Mouse (Mus musculus): ENCODE measurements around the gene Smtnl2. TPM values are rescaled to one million over a fixed set of nuclear protein-coding genes. Genes with fewer than 3 reads are reported as not detected.

The Smtnl2 gene
- total RNA-seq, 2 experiments from 2014 or later = 9.4 to 11.3 TPM

DNA sequence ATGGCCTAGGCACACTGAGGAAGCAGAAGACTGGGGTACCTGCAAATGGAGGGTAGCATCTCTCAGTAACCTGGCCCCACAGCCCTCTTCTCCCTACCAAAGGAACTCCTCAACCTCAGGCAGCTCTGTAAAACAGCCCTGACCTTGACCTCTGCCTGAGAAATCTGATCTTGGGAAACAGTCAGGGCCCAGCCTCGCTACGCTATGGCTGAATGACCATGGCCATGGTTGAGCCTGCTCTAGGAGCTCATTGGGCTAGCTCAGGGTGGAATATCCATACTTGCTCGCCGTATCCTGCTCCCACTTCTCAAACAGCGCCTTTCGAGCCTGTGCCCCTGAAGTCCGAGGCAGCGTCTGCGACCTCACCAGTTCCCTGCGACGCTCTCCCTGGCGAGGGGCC lies 10.4 kb downstream of the Smtnl2 start:
- no peak for DNase-seq

DNA sequence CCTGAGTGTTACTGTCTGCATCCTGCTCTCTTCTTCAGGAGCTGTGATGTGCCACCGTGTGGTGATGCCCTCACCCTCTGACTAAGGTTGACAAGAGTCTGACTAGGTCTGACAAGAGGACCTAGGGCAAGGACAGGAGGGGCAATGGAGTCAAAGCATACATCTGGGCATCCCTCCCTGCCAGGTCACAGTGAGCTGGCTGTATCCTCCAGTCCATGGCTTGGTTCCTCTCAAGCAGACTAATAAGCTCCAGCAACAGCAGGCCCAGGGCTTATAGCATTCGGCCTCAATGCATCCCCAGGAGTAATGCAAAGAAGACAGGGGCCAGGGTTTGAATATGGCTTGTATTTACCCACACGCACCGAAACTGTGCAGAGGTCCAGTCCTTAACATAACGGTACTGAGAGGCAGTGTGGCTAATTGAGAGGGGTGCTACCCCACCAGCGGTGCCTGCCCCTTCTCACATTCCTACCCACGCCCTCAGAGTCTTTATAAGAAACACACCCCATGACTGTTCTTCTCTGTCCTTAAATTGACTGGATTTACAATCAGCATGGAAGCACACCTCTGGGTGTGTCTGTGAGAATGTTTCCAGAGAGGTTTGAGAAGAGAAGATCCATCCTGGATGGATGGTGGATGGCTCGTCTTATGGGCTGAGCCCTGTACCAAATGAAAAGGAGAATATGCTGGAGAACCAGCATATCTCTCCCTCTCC lies 13.5 kb downstream of the Smtnl2 start:
- DNase-seq = no peak

DNA sequence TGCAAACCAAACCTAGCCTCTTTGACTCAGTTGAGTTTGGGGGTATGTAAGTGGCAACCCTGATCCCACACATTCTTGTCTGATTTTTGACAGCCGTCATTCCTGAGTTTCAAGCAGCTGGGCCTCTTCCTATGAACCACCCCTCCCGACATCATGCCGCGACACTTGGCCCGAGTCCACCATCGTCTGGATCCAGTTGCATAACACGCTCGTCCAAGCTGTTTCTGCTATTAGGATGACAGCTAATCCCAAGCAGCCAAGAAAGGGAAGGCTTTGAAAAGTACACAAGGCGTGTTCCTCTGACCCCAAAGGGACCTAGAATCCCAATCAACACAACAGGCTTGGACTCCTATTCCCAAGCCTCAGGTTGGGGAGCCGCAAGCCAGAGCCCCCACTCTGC lies 14.4 kb downstream of the Smtnl2 start:
- DNase-seq = peak; percentile 94 to 95

DNA sequence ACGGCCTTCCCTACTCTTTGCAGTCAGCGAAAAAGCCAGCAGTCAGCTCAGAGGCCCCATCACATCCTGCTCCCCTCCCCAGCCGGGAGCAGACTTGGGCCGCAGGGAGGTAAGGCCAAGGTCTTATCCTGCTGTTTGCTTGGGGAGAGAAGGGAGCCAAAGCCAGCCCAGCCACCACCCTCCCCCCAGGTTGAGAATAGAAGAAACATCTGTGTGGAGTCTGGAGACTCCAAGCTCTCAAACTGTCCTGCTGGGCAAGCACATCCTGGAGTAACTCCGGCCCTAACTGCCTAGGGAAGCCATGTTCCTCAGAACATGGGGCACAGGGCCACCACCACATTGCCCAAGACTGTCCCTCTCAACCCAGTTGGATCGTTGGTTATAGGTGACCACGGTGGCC lies 14.9 kb downstream of the Smtnl2 start:
- DNase-seq = peak in 1 of 2 experiments; percentile 82

DNA sequence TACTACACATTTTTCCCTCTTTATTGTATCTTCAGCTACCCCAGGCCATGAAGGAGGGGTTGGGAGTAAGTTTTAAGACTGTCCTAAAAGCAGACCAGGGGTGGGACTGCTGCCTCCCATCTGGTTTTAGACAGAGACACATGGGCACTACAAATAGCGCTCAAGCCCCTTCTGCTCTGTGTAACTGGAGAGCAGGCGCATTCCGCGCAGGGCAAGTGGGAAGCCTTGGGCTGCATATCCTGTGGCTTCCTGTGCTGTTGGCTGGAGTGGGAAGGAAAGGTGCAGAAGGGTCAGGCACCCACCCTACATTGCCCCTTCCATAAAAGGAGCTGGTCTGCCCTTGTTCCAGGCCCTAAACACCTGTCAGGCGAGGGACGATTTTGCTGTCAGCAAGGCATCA lies 15.9 kb downstream of the Smtnl2 start:
- no peak for DNase-seq

DNA sequence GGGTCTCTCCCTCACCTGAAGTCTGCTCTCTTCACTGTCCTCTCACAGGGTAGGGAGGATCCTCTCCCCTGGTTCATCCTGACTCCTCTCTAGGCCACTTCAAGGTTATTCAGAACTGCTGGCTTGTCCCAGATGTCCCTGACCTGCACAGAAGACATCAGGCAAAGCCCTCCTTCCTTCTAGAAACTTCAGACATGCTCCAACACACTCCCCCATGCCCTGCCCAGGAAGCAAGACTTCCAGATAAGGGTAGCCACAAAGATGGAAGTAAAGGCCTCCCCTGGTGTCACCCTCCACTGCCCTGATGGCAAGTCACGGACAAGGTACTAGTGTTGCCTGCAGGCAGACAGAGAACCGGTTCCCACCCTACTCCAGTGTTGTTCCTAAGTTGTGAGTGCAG lies 16.8 kb downstream of the Smtnl2 start:
- no peak for DNase-seq

DNA sequence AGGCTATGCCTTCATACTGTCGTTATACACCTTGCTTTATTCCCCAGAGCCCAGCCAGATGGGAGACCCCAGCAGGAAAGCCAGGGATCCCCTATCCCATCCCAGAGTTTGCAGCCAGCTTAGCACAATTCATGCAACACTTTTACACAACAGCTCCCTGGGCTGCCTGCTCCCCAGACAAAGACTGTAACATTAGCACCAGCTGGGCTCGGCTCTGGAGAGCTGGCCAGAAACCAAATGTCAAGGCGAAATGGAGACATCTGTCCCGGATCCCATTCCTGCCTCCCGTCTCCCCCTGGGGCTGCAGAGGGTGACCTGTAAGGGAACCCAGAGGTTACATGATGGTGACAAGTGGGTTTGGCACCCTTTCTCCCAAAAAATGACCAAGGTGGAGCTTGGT lies 17.8 kb downstream of the Smtnl2 start:
- peak; percentile 73 to 76 for DNase-seq

DNA sequence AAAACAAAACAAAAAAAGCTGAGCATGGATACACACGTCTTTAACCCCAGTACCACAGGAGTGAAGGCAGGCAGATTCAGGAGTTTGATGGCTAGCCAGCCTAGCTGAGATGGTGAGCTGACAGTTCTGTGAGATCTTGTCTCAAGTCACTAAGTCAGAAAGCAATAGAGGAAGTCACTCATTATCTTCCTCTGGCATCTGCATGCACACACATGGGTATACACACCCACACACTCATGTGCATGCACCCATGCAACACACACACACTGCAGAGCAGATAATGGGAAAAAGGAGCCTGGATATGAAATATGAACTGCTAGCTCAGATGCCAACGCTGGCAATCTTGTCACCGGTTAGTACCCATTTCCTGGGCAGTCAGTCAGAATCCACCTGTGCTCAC lies 18.3 kb downstream of the Smtnl2 start:
- DNase-seq = no peak

DNA sequence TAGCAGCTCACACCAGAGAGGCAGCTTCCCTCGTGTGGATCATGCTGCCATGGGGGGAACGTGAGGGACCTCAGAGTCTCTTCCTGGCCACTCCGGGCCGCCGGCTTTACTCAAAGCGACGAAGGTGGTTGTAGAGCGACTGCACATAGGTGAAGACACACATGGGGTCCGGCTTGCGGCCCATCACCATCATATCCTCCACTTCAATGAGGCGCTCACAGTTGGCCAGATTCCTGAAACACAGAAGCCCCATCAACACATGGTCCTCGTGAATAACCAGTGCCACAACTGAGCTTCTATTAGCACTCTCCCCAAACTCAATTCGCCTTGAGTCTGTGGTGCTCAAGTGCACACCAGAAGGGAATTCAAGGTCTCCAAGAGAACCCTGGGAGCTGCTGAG lies 20.3 kb downstream of the Smtnl2 start:
- DNase-seq = no peak

DNA sequence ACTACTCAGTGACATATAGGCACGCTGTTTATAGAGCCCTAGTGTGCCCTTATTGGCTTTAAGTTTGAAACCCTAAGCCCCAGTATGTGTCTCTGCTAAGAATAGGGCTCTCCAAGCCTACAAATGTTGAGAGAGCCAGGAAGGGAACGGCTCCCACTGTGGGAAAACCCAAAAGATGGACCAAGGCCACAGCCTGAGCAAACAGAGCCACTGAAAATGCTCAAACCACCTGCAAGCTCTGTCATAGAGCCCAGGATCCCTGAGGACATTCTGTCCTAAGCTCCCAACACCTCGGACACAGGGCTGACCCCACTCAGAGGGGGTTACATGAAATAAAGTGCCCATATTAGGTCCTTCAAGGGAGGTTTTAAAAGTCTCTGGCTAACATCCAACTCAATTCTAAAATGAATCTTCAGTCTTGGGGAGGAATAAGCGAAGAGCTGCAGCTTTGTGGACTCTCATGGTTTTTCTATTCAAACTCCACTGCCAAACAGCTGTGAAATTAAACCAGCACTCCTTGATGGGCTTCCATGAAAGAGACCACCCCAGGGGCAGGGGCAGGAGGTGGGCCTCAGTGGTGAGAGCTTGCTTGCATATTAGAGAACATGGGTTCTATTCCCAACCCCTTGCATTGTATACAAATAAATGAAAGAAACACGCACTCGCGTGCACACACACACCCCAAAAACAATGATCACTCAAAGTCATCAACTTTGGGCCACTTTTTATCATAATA lies 21.9 kb downstream of the Smtnl2 start:
- DNase-seq = no peak

DNA sequence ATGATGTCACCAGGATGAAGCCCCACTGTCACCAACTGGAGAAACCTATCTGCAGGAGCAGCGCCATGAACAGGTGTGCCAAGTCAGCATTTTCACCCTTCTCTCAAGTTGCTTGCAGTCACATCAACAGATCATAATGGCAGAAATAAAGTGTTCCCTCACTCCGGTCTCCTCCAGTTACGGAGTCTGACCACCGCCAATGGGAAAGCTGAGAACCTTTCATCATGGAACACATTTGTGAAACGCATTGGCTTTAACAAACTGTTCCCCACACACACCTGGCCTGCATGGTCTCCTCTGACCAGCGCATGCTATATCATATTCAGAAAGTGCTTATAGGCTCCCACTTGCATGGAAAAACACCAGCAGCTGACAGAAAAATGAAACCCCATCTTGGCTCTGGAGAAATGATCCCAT lies 23.4 kb downstream of the Smtnl2 start:
- no peak for DNase-seq

DNA sequence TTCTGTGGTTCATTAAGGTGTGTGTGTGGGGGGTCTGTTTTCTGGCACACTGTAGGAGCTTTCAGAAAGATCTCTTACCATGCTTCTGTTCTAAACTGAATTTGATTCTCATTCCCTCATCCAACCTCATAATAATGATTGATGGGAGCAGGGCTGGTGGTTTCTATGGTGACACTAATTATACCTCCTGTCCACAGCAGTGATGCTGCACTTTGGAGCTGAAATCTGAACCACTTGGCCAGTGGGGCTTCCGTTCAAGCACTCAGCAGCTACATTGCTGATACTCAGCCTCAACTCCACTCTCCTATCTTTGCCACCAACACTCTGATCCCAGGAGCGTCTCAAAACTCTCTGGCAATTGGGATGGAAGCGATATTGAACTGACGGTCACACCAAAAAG lies 32.2 kb downstream of the Smtnl2 start:
- no peak for DNase-seq

DNA sequence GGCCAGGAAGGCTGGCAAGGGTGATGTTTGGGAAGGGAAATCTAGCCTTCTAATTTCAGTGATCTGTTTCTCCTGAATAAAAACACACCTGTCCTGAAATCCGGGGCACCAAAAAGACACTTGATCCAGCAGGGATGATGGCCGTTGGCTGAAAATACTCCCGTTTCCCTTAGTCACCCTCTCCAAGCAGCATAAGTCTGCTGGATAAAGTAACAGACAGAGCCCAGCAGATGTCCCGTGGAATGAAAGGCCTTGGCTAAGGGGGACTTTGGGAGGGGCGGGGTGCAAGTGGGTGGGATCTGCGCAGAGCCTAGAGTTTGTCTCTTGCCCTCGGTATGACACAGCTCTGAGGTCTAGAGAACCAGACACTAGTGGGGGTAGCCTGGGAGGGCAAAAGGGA lies 33.3 kb downstream of the Smtnl2 start:
- no peak for DNase-seq

DNA sequence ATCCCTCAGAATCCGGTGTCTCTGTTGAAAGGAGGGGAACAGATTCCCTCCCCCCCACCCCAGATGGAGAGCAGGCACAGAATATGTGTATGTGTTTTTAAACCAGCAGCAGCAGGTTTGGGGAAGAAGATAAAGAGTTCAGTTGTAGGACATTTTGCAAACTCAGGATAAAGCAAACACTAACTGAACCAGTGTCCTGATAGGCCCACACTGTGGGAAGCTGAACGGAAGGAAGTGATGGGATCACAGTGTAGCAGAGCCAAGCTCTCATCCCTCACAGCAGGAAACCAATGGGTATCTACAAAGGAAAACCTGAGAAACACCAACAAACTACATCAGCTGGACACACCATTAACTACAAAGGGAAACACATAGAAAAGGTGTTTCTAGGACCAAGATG lies 35.0 kb downstream of the Smtnl2 start:
- DNase-seq = no peak

DNA sequence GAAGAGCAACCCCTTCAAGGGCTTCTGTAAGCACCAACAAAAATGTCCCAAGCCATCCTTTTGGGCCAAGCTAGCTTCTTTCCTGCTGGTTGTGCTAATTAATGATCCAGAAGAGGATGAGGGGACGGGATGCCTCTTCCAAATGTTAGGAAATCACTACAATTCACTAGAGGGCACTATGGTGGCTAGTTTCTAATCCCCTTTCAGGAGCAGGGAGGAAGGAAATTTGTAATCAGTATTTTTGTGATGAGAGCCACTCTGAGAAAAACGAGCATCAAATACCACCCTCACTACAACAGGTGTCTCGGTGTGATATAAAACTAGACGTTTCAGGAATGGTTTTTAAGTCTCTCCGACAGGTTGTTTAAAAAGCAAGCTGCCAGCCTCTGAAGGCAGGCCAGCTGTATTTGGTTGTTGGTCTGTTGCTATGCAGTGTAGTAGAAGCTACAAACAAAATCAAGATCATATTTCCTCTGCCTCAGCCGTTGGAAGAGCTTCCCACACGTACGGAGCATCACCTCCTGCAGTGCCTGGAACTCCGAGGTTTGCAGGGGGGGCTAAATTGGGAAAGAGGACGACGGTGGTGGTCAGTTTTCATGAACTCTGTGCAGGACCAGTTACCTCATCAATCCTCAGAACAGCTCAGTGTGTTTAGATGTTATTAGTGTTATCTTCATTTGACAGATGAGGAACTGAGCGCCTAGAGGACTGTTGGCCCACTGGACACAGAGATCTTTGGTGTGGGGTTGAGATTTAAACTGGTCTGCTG lies 41.4 kb downstream of the Smtnl2 start:
- peak; percentile 29 to 65 for DNase-seq

DNA sequence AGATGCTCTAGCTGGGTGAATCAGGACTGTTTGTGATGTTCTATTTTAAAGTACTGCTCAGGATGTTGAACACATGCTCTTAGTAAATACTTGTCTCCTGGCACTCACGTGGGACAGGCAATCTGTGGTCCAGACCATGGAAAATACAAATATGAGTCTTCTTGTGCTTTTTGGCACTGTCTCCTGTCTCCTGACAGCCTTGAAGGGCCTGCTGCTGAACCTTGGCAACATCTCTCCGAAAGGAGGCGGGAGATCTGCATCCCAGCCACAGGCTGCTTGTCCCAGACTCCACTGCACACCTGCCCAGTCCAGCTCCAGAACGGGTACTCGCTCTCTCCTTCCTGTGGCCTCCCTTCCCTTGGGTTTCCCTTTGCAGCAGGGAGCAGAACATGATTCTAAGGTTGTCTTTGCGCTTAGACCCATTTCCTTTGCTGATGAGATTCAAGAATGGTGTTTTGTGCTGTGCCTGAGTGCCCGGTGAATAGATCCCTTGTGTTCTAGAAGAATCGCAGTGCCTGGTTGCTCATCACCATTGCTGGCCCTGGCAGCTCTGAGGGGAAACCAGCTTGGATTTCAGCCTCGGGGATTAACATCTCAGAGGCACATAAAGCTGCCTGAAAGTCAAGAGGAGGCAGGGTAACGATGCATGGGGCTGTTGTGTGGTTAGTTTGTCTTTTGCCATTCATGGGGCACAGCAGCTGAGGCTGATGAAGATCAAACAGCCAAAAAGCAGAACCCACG lies 43.4 kb downstream of the Smtnl2 start:
- DNase-seq = no peak

DNA sequence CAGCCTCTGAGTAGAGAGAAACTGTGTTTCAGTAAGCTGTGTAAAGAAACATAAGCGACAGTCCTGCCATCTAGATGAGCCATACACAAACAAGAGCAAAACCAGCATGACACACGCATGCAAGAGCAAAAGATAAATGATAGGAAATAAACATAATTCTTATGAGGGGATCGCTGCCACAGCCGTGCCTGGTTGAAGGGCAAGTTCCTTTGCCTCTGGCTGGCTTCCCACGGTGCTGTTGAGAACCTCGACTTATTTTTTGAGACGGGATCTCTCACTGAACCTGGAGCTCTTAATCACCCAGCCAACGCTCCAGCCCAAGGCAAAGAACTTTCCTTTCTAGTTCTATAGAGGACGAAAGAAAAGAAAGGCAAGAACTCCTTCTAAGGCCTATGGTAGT lies 45.4 kb downstream of the Smtnl2 start:
- no peak for DNase-seq

DNA sequence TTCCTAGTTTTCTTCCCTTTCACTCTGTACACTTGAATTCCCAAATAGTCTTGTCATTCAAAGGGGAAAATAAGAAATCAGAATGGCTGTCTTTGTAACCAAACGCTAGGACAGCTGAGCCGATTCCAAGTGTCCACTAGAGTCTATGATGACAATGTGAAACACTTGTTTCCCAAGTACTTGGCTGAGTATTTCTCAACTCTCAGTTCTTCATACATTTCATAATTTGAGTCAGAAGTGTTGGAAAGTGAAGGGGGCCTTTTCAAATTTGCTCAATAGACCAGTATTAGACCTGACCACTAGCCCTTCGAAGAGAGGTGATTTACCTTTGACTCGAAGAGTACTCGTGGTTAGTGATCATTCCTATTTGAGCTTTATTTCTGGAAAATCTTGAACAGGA lies 47.0 kb downstream of the Smtnl2 start:
- DNase-seq = no peak

DNA sequence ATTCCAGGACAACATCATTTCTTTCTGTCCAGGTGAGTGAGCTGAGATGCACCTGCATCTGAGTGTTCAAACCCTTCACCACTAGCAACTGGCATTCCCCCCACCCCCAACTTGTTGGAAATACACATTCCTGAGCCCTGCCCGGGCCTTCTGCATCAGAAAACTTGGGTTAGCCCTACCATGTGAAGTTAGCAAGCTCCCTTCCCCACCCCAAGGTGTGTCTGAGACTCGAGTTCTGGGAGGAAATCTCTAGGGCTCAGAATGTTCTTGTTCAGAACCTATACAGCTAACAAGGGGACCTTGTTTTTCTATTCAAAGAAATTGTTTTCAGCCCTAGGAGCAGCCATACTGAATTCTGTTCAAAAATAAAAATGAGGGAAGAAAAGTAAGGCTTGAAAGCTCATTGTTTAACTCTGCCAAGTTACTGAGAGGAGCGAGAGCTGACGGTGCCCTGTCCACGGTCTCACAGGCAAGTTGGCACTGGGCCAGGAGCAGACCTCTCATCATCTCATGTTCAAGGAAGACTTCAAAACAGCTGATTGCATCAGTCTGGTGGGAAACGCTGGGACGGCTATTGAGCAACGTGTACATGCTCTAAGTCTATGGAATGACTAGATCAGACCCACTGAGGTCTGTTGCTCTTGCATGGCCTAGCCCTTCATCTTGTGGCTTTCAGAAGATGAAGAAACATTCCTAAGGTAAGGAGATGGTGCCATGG lies 47.8 kb downstream of the Smtnl2 start:
- no peak for DNase-seq

DNA sequence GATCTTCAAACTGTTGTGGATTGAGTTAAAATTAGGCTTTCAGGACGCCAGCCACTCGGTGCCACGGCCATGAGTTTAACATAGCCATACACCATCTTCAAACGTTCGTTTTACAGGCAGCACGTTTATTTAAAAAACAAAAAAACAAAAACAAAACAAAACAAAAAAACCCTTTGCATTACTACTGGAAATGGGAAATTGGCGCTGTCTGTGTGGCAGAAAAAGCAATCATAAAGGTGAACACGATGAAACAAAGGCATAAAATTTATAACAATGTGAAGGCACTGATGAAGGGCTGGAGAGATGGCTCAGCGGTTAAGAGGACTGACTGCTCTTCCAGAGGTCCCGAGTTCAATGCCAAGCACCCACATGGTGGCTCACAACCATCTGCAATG lies 49.2 kb downstream of the Smtnl2 start, which contains the start of gene Tekt1:
Gene Tekt1, minus strand, starts transcription at position 96 of the 395 bp plus-strand sequence.
- DNase-seq = no peak

Measured in heart, adult 18-20 months (tissue).